In the genomic region with DNA sequence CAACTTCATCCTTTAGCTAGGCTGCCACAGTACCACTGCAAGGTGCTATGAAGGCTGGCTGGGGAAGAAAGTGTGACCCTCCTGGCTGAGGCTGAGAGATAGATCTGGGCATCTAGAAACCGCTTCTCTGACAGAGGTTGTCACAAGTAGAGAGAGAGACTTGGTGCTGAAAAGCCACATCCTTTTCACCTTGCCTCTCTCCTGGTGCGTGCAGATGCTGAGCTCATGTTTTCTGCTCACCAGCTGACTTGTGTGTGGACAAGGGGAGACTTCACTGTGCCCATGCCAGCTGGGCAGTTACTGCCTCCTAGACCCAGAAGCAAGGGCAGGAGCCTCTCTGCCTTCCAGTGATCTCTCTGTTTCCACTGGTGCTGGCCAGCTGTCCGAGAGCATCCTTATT, we compare ENCODE assay signal across 9 mouse cellular contexts. TPM values are rescaled to one million over a fixed set of nuclear protein-coding genes. Genes with fewer than 3 reads are reported as not detected.
DNase-seq lines count a peak whose midpoint lies in the region; ATAC-seq lines count a peak whose summit lies in the region.
"Had no signal": no experiment of that assay in that cellular context is flagged by ENCODE, and none has a peak within 500 bp of the region (broad histone marks: within the 10 kb centered on the region; RNA-seq: fewer than 3 reads in every experiment).

No protein-coding gene starts in this region.

- peaks cover 71% of the 10 kb centered on the region for H3K4me1 ChIP-seq in heart, embryonic 12.5 days (replicated peaks)
- H3K4me1 ChIP-seq in hindbrain, embryonic 15.5 days (replicated peaks), result peaks cover 49% of the 10 kb centered on the region

- no peak for ATAC-seq in heart, embryonic 12.5 days (ENCODE audit: insufficient number of reproducible peaks, low FRiP score)
- peak; percentile 64 for ATAC-seq in CD4-positive, CD25-positive, alpha-beta regulatory T cell, adult 4 months
- ATAC-seq in hindbrain, embryonic 15.5 days (ENCODE audit: low FRiP score, low read depth), result no peak

- no peak for DNase-seq in heart, adult 9 months (ENCODE audit: low spot score in 2 of 2)
- peak; percentile 75 for DNase-seq in naive thymus-derived CD4-positive, alpha-beta T cell, adult 2 months (ENCODE audit: low read depth)
- DNase-seq in MN1 (ENCODE audit: low spot score), result no peak
- DNase-seq in gastrocnemius, postnatal 14 days, result no peak
- no peak for DNase-seq in adrenal gland, postnatal 25 days
- DNase-seq: retina, postnatal 1 day had no signal

- H3K27ac ChIP-seq in heart, embryonic 12.5 days (ENCODE audit: poor library complexity, severe bottlenecking), result no peak overlapping the region
- H3K27ac ChIP-seq in hindbrain, embryonic 15.5 days (replicated peaks), result no peak overlapping the region

- H3K9ac ChIP-seq in heart, embryonic 12.5 days, result peak overlapping the region; percentile 19; the same call in 1 of the 2 replicates
- no peak overlapping the region for H3K9ac ChIP-seq in hindbrain, embryonic 15.5 days

- H3K36me3 ChIP-seq in heart, embryonic 12.5 days, result peaks cover 9% of the 10 kb centered on the region; the same call in 1 of the 2 replicates
- no peaks in the 10 kb centered on the region for H3K36me3 ChIP-seq in hindbrain, embryonic 15.5 days

- peak overlapping the region; percentile 76 for H3K4me2 ChIP-seq in heart, embryonic 12.5 days
- peak overlapping the region; percentile 93 for H3K4me2 ChIP-seq in hindbrain, embryonic 15.5 days

- 54% methylated on average over 3 of the region's 3 CpGs for WGBS in heart, embryonic 12.5 days
- 74% methylated on average over 3 of the region's 3 CpGs for whole genome bisulfite sequencing in hindbrain, embryonic 15.5 days

- intact Hi-C loops in gastrocnemius, postnatal 14 days (cut with DNase I; ENCODE audit: low total_unique reads), result no loop called here

- no peaks in the 10 kb centered on the region for H3K9me3 ChIP-seq in heart, embryonic 12.5 days (replicated peaks)
- H3K9me3 ChIP-seq in hindbrain, embryonic 15.5 days, result no peaks in the 10 kb centered on the region

- H3K27me3 ChIP-seq in heart, embryonic 12.5 days (replicated peaks), result no peaks in the 10 kb centered on the region
- H3K27me3 ChIP-seq in hindbrain, embryonic 15.5 days, result no peaks in the 10 kb centered on the region

- peak overlapping the region; percentile 82; the same call in 1 of the 2 replicates for H3K4me3 ChIP-seq in heart, embryonic 12.5 days
- no peak overlapping the region for H3K4me3 ChIP-seq in hindbrain, embryonic 15.5 days

RNA-seq across cellular contexts. Expression of a gene that starts 3.6 kb away (rescaled TPM):
- polyA plus RNA-seq in heart, embryonic 12.5 days (2016; fragmentation: Nextera tagmentation; extraction: Ambion mirVana), result 48.3 and 54.0 TPM in 2 replicates
- polyA plus RNA-seq in CD4-positive, CD25-positive, alpha-beta regulatory T cell, adult 4 months (2017; shearing (Covaris generic)), result 10 to 100 TPM; 21.1 to 31.1 TPM
- polyA plus RNA-seq in hindbrain, embryonic 15.5 days (2015; fragmentation: Nextera tagmentation; extraction: Ambion mirVana), result 11.5 and 11.7 TPM in 2 replicates
- total RNA-seq in gastrocnemius, postnatal 14 days (2021), result 10 to 100 TPM; 48.0 to 56.4 TPM
- 48.0 and 50.0 TPM in 2 replicates for total RNA-seq in adrenal gland, postnatal 25 days (2021)
